Mouse (Mus musculus) cerebellum, adult 9-10 months (tissue): Measurements from ENCODE around the gene Nrbf2.
A peak's percentile ranks its signal among the peaks of the same experiment; 100 is the strongest.

Source experiments
- DNase-seq: peaks from one replicate; pipeline ENCODE4 v3.0.0; 2022

The Nrbf2 gene

DNA sequence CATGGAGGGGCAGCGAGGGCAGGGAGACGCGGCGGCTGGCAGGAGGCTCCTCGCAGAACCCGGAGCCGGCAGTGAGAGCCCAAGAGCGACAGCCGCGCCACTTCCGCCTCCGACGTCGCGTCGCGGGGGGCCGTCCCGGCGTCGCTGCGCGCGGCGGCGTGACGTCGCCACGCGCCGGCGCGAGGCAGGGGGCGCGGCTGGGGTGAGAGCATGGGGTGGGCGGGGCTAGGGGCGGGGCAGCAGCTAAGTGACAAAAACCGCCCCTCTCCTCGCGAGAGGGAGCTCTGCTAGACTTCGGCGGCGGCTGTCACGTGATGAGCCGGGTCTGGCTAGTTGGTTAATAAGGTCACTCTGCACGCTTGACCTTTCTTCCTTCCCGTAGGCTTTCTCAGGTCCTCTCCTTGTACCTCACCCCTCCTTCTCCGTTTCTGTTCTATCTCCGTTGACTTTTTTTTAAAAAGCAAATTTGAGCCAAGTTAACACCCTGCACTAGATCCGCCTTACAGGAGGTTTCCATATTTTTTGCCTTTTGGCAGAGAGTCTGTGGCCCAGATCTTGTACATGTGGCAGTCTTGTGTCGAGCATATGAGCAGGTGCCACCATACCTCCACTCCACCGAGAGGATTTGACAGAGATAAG lies at the start of gene Nrbf2:
Gene Nrbf2 (minus strand): TSS at position 130 of the 639 bp plus-strand sequence.
- DNase-seq: peak; percentile 89

DNA sequence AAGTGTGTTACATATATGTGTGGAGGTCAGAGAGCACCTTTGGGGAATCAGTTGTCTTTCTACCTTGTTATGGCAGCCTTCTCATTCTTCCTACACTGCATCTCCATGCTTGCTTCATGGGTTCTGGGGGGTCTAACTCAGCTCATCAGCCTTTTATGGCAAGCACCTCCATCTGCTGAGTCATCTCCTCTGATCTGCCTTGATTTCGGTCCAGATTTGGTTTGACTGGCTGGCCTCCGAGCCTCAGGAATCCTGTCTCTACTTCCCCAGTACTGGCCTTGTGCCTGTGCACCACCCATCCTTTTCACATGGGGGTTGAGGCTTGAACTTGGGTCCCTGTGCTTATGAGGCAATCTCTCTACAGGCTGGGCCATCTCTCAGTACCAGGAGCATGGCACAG lies 45.5 kb upstream of the Nrbf2 start:
- DNase-seq: no peak

DNA sequence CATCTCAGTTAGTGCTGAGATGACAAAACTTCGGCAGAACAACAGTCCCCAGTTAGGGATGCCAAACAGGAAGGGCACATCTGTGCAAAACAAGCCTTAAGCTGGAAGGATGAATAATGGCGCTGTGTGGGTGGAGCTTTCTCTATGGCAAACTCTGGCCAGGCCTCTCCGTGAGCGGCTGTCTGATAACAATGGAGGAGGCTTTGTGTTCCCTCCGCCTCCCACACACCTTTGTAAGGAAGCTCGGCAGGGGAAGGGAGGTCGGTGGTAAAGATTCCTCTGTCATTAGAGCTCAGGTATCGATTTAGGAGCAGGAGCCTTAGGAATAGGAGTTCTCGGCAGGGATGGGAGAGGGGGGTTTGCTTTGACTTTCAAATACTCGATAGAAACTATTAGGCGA lies 44.6 kb upstream of the Nrbf2 start:
- no peak for DNase-seq

DNA sequence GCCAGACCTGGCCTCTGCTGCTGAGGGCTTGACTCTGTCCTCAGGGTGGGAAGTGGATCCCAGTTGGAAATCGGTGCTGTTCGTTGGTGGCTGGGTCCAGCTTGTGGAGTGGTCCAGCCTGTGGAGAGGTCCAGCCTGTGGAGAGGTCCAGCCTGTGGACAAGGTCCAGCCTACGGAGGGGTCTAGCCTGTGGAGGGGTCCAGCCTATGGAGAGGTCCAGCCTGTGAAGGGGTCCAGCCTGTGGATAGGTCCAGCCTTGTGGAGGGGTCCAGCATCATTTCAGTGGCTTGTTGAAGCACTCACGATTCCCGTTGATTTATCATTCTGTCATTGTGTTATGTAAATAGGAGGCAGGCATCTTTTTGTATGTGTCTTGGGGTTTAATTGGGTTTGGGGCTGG lies 43.1 kb upstream of the Nrbf2 start:
- no peak for DNase-seq

DNA sequence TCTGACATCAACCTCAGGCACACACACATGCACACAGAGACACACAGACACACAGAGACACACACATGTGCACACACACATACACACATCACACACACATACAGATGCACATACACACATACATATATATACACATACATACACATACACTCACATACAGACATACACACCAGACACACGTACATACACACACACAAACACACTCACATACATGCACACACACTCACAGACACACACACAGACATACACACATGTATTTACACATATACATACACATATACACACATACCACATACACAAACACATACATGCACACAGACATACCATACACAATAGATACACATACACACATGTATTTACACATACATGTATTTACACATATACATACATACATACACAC lies 38.9 kb upstream of the Nrbf2 start:
- no peak for DNase-seq

DNA sequence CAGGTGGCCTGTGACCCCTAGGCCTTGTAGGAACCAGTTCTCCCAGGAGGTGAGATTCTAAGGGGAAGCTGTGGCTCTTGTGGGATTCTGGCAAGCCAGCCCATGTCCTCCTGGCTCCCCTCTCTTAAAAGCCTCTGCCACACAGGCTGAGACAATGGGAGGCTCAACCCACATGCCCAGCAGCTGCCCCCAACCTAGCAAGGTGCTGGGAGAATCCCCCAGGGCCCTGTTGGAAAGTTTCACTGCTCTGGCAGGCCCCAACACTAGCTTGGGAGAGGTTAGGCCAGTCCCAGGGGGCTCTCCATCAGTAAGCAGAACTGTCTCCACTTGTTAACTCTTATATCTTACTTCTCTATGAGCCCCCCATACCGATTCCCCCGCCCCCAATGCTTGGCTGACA lies 36.3 kb upstream of the Nrbf2 start:
- no peak for DNase-seq

DNA sequence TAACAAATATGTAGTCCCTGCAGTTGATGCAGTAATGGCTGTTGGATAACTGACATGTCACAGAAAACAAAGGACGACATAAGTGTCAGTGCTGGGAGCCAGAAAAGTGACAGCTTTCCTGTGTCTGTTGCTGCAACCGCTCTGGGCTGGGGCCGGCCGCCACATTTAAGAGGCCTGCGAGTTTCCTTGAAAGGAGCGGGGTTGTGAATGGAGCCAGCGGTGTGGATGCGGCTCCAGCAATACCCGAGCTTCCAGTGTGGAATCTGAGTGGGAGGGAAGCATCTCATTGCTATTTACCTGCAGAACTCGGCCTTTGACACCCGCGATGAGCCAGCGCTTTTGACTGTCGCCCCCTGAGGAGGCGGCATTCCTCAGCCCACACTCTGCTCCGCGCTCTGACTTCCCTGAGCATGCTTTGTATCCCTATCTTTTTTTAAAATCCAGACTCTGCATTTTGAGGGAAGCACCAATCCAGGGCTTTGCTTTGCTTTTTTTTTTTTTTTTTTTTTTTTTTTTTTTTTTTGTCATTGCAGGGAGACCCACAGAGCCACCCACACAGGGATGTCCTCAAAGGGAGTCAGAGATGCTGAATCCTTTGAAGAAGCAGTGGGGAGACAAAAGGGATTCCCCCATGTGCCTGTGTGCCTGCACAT lies 35.2 kb upstream of the Nrbf2 start:
- no peak for DNase-seq

DNA sequence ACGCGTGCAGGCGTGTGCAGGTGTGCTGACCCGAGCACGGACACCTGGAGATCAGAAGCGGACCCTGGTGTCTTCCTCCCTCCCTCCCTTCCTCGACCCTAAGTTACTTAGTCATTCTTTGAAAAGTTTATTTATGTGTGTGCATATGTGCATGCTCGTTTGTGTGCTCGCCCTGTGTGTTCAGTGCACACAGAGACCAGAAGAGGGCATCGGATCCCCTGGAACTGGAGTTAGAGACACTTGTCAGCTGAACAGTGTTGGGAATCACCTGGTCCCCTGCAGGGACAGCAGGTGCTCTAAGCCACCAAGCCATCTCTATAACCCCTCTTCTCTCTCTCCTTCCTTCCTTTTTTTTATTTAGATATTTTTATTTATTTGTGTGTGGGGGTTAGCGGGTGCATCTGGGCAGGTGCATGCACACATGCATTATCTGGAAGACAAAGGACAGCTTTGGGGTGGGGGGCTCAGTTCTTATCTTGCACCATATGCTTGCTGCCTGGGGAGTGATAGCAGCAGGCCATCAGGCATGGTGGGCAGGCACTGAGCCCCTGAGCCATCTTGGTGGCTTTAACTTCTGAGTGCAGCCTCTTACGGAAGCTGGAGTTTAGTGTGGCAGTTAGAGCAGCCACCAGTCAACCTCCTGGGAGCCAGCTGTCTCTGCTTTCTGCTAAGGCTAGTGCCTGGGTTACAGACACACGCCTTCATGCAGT lies 34.1 kb upstream of the Nrbf2 start:
- DNase-seq: no peak

DNA sequence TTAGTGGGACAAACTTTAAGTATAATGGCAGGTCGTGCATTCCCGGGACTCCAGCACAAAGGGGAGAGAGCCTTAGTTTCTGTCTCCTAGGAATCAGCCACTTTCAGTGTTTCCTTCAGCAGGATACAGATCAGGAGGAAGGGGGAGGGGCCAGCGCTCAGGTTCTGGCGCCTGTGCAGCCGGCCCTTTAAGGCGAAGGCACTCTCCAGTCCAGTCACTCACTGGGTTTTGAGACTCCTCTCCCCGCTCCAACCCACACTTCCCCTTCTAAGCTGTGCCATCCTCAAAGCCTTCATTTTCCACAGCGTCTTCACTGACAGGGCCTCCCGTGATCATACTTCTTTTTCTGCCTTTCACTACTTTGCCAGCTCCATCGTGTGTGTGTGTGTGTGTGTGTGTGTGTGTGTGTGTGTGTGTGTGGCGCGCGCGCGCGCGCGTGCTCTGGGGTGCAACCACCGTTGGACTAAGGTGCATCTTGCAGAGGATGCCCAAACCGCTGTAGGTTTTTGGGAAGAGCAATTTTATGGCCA lies 32.9 kb upstream of the Nrbf2 start:
- no peak for DNase-seq

DNA sequence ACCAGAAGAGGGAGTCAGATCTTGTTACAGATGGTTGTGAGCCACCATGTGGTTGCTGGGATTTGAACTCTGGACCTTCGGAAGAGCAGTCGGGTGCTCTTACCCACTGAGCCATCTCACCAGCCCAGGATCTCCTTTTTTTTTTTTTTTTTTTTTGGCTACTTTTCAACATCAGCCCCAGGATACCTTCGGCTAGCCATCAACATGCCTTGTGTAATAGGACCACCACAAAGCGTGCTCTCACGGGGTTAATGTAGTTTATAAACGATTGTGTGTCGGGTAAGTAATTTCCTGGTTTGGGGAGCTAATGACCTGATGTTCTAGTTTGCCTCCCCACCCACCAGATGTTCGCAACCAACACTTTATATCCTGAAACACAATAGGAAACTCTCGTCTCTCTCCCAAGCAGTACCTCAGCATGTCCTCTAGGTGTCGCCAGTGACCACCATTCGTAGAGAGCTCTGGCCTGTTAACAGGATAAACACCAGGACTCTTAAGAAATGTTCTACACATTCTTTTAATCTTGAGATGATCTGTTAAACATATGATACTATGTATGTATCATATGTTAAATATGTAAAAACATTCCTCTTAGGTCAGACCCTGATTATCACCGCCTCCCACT lies 29.8 kb upstream of the Nrbf2 start:
- peak; percentile 42 for DNase-seq

DNA sequence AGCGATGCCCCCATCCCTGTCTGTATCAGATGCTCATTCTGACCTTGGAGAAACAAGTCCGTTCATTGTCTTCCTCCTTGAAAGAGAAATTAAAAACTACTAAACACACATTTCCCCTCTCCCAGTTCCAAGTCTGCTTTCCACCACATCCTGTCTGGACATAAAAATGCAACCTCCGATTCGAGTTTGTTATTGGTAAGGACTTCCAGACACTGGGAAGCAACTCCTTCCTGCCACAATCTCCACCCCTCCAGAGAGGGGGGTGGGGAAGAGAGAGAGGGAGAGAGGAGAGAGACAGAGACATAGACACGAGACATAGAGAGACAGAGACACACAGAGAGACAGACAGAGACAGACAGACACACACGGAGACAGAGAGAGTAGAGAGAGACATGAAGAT lies 27.4 kb upstream of the Nrbf2 start:
- no peak for DNase-seq

DNA sequence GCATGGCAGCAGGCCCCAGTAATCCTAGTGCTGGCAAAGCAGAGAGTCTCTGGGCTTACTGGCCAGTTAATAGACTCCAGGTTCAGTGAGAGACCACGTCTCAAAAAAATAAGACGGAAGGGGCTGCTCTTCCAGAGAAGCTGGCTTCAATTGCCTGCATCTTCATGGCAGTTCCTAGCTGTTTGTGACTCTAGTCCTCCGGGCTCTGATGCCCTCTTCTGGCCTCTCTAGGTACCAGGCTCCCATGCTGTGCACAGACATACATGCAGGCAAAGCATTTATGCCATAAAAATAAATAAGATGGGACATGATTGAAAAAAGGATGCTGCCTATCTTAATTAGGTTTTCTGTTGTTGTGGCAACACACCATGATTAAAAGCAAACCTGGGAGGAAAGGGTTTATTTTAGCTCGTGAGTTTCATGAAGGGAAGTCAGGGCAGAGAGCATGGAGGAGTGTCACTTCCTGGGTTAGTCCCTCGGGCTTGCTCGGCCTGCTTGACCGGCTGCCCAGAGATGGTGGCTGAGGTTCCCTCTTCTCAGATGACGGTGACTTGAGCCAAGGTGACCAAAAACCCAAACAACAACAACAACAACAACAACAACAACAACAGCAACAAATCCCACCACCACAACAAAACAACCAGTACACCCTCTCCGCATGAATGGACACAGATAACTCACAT lies 26.3 kb upstream of the Nrbf2 start:
- peak; percentile 39 for DNase-seq

DNA sequence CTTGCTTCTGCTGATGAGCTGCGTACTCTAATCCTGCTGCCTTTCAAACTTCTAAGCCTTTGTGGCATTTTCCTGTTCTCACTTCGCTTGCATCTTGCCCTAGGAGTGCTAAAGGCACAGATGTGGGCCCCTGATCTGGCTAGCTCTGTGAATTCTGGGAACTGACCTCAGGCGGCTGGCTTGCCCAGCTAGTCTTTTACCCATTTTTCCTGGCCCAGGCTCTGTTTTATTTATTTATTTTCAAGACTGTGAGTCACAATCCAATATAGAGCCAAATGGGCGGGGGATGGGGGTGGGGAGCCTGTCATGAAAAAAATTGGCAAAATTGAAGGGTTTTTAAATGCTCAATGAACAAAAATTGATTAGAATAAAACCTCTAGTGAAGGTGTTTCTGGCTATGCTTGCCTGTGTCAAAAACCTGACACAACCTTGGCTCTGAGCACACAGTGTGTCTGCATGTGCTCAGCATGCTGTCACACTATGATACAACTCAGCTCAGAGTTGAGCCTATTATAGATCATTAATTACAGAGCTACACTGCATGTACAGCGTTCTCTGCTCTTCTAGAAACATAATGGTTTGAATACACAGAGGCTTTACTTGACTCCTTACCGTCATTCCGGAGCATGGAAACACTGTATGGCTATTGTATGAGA lies 24.5 kb upstream of the Nrbf2 start:
- no peak for DNase-seq

DNA sequence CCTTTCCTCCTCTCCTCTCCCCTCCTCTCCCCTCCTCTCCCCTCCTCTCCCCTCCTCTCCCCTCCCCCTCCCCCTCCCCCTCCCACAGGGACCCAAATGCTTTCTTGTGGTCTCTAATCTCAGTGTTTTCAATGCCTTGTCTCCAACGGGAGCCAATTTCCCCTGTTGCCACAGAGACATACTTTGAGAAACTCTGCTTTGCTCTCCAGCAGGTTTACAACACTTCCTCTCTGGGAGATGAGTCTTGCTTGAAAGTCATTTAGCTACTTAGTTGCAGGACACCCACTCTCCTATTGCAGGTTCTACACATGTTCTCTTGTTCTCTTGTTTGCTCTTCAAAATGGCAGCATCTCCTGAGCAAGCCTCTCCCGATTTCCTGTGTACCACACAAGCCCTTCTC lies 17.2 kb upstream of the Nrbf2 start:
- no peak for DNase-seq

DNA sequence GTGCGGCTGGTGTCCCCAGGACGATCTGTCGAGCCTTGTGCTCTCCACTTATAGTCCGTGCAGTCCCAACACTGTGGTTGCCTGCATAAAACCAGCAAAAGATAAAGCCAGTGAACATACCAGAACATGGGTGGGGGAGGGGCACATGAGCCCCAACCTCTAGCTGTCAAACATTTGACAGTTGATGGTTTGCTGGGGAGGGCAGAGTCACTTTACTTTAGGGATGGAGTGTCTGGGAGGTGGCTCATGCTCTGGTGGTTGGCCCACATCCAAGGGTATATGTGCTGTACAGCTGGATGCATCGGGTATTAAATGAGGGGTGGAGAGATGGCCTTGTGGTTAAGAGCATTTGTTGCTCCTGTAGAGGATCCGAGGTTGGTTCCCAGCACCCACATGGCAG lies 15.9 kb upstream of the Nrbf2 start:
- no peak for DNase-seq

DNA sequence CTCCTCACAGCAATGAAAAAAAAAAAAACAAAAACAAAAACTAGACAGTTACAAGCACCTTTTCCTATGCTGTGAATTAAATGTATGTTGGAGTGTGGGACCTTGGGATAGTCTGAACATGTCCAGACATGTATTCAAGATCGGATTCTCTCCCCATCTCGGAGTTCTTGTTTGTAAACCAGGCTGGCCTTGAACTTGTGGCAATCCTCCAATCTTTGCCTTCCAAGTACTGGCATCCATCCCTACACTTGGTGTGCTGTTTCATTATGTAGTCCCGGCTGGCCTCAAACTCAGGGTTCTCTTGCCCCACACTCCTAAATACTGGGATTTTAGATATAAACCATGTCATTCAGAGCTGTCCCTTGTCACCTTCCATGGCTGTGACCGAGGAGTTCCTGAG lies 14.2 kb upstream of the Nrbf2 start:
- no peak for DNase-seq

DNA sequence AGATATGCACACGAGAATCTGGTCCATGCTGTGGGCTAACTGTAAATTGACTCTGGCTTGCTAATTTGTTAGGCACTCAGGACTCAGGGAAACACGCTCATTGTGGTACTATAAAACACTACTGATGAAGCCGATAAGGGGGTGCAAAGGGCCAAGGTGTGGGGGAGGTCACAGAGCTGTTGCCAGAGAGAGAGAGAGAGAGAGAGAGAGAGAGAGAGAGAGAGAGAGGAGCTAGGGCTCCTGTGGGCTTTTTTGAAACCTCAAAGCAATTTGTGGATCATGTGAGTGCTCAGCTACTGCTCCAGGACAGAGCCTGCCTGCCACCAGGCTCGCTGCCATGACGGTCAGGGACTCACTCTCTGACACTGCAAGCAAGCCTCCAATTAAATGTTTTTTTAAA lies 13.8 kb upstream of the Nrbf2 start:
- no peak for DNase-seq

DNA sequence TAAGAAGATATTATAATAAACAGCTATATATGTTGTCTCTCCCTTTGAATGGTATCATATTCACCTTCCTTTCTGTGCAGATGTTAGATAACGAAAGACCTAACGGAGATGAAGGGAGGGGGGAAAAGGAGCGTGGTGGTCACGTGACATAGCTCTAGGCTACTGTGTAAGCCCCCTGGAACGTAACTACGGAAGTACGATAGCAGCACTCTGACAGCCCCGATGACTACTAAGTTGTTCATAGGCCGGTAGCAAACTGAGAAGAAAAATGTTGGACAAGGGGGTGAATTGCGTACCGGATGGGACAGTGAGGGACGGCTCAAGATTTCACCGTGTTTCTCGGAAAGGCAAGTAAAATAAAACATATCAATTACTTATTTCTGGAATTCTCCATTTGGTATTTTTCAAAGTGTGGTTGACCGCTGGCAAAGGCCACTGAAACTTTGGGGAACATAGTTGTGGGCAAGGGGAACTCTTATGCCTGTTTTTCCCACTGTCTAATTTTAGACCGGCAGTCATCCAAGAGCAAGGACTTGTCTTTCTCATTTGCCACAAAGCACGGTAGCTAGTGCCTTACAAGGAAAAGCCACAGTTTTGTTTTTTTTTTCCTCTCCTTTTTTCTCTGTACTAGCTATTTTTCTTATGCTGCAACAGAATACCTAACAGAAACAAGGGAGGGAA lies 12.2 kb upstream of the Nrbf2 start:
- DNase-seq: no peak

DNA sequence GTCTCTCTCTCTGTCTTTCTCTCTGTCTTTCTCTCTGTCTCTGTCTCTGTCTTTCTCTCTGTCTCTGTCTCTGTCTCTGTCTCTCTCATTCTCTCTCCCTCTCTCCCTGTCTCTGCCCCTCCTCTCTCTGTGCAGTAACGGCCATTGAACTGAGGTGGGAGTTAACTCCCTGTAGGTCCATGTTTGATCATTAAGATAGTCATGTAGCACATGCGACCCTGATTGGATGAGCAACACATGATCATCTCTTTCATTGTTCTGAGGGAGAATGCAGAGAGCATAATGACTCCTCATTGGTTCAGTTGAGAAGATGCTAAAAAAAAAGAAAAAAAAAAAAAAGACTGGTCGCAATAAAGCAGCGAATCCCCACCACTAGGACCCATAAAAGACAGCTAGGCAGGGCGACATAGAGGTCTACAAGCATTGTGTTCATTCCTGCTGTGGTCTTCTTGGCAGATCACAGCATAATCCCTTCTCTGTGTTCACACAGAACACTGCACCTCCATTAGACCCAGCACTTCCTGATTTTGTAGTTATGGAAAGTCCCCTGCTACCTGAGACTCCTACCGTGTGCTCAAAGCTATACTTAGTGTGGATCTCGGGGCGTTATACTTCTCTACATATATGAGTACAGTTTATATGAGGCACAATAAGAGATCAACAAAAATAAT lies 11.5 kb upstream of the Nrbf2 start:
- no peak for DNase-seq

DNA sequence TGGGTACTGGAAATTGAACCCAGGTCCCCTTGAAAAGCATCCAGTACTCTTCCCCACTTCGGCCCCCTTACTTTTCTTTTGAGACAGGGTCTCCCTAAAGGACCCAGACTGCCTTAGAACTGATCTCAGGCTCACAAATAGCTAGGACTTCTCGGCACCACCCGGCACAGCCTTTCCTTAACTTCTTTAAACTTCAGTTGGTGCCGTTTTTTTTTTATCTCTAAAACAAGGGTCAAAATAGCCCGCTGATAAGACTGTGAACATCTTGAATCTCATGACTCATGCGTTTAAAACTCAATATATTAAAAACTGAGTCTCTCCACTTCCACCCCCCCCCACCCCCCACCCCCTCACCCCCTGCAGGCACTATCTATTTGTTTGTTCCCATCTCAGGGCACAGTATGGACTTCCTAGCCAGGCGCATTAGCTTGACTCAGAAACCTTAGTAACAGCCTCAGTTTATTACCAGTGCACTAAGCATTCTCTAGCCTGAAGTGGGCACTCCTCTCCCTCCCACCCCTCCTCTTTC lies 10.9 kb upstream of the Nrbf2 start:
- no peak for DNase-seq

DNA sequence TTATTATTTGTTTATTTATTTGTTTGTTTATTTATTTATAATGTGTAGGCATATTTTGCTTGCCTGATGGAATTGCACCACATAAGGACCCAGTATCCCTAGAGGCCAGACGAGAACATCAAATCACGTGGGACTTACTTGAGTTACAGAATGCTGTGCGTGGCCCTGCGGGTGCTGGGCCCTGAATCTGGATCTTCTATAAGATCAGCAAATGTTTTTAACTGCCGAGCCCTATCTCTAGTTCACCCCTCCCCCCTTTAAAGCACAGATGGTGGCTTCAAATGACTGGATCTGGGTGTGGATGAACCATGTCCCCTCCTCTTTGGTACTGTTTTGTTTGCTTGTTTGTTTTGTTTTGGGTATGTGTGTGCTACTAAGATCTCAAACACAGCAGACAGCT lies 10.2 kb upstream of the Nrbf2 start:
- DNase-seq: no peak
